Mouse (Mus musculus): ENCODE measurements around the gene Vmn1r228.

Vmn1r228 gene

GRCm38 (mm10) chr17:20786057-20786456, at the start of gene Vmn1r228:
Gene Vmn1r228, minus strand, starts transcription at chr17:20786157.
- no peak for DNase-seq

GRCm38 (mm10) chr17:20811255-20811654, 25.3 kb upstream of the Vmn1r228 start, which contains the start of gene Vmn1r229:
Gene Vmn1r229, plus strand, starts transcription at chr17:20811555.
- DNase-seq = no peak

GRCm38 (mm10) chr17:20729543-20729942, 56.4 kb downstream of the Vmn1r228 start, which contains the start of gene Vmn1r227:
Gene Vmn1r227, plus strand, starts transcription at chr17:20729843.
- DNase-seq = no peak

Measured in cerebellum, adult 11 months (tissue).